In genomic region chr1:165075301-165076082, GRCm38 (mm10) we compare ENCODE assay signal across 9 mouse cellular contexts.
A peak's percentile ranks its signal among the peaks of the same experiment; 100 is the strongest.
DNase-seq lines count a peak whose midpoint lies in the region; ATAC-seq and TF ChIP-seq lines count a peak whose summit lies in the region.
"Had no signal": no experiment of that assay in that cellular context is flagged by ENCODE, and none has a peak within 500 bp of the region (broad histone marks: within the 10 kb centered on the region; RNA-seq: fewer than 3 reads in every experiment).

No protein-coding gene starts in this region.

- peak overlapping the region; percentile 80 for H3K27ac ChIP-seq in embryonic facial prominence, embryonic 13.5 days
- H3K27ac ChIP-seq in layer of hippocampus, adult 2 months: peak overlapping the region; percentile 94
- H3K27ac ChIP-seq in midbrain, postnatal 0 days (ENCODE audit: low read depth, low read length): peak overlapping the region; percentile 80

- H3K4me3 ChIP-seq in embryonic facial prominence, embryonic 13.5 days: no peak overlapping the region
- H3K4me3 ChIP-seq in layer of hippocampus, adult 2 months: no peak overlapping the region
- H3K4me3 ChIP-seq in midbrain, postnatal 0 days (ENCODE audit: low read depth, low read length): no peak overlapping the region
- H3K4me3 ChIP-seq: megakaryocyte, embryonic 14.5 days had no signal

- peak; percentile 17 for DNase-seq in ovary, postnatal 14 days (ENCODE audit: low spot score)
- no peak for DNase-seq in ovary, postnatal 36 days (ENCODE audit: low spot score)
- DNase-seq in heart, adult 8-10 months (ENCODE audit: low spot score): peak; percentile 53
- DNase-seq in layer of hippocampus, adult 2 months (ENCODE audit: low spot score in 2 of 2): peak; percentile 83 to 94
- DNase-seq in midbrain, postnatal 0 days (ENCODE audit: low spot score): peak; percentile 95
- DNase-seq in testis, postnatal 10 days (ENCODE audit: low spot score): no peak
- no peak for DNase-seq in lung, postnatal 10 days

- H3K36me3 ChIP-seq in embryonic facial prominence, embryonic 13.5 days: no peaks in the 10 kb centered on the region
- no peaks in the 10 kb centered on the region for H3K36me3 ChIP-seq in midbrain, postnatal 0 days (ENCODE audit: insufficient read depth, low read length)

- H3K4me1 ChIP-seq in embryonic facial prominence, embryonic 13.5 days: peaks cover 16% of the 10 kb centered on the region
- peaks cover 21% of the 10 kb centered on the region; the same call in 1 of the 2 replicates for H3K4me1 ChIP-seq in midbrain, postnatal 0 days (ENCODE audit: insufficient read depth, low read length)

- 0 out of 2 replicates have a peak, but pooled peaks cover 2% of the 10 kb centered on the region for H3K9me3 ChIP-seq in embryonic facial prominence, embryonic 13.5 days
- H3K9me3 ChIP-seq in midbrain, postnatal 0 days (ENCODE audit: low read length): no peaks in the 10 kb centered on the region

- no peak overlapping the region for H3K4me2 ChIP-seq in embryonic facial prominence, embryonic 13.5 days
- H3K4me2 ChIP-seq in midbrain, postnatal 0 days (ENCODE audit: low read depth, low read length, poor library complexity, severe bottlenecking): no peak overlapping the region

- peak; percentile 59; the same call in 1 of the 2 replicates for ATAC-seq in embryonic facial prominence, embryonic 13.5 days (ENCODE audit: insufficient number of reproducible peaks, insufficient read depth, low FRiP score, low TSS enrichment, low read depth)
- ATAC-seq in midbrain, postnatal 0 days (ENCODE audit: low FRiP score): peak; percentile 89

- 38% methylated on average over 5 of the region's 5 CpGs for WGBS in embryonic facial prominence, embryonic 13.5 days
- 17% methylated on average over 5 of the region's 5 CpGs for WGBS in midbrain, postnatal 0 days

- TF ChIP-seq CTCF in layer of hippocampus, adult 2 months (conservative IDR thresholded peaks at IDR 0.05): peak; percentile 65
- TF ChIP-seq CTCF in midbrain, postnatal 0 days (IDR thresholded peaks at IDR 0.05): peak; percentile 71

- H3K27me3 ChIP-seq in embryonic facial prominence, embryonic 13.5 days: no peaks in the 10 kb centered on the region
- H3K27me3 ChIP-seq in midbrain, postnatal 0 days (ENCODE audit: insufficient read depth, low read length): no peaks in the 10 kb centered on the region

- H3K9ac ChIP-seq in embryonic facial prominence, embryonic 13.5 days: no peak overlapping the region
- H3K9ac ChIP-seq in midbrain, postnatal 0 days (replicated peaks; ENCODE audit: low read length, poor library complexity, severe bottlenecking): no peak overlapping the region

Comparison
In these comparisons a context has a peak if more than half of its experiments do, and no peak if none do; other contexts are left out.
1. DNase-seq: peak in ovary, postnatal 14 days (single experiment), heart, adult 8-10 months (single experiment), layer of hippocampus, adult 2 months (2 of 2) and midbrain, postnatal 0 days (single experiment); none in ovary, postnatal 36 days (single experiment), testis, postnatal 10 days (single experiment) and lung, postnatal 10 days (single experiment).
2. Peak in every context shown above with its lines, with median percentiles within 50 percentile points of each other: H3K27ac ChIP-seq.